Mouse (Mus musculus) c-Kit-positive CD71-negative TER-119-negative erythroid progenitor cells, embryonic 14.5 days (primary cell): ENCODE measurements around the gene Rps6ka5.

ENCODE experiments used
- DNase-seq: peaks from one replicate; pipeline ENCODE4 v3.0.0-alpha.2; 2013; ENCODE audit warnings: low read depth

Gene Rps6ka5

DNA sequence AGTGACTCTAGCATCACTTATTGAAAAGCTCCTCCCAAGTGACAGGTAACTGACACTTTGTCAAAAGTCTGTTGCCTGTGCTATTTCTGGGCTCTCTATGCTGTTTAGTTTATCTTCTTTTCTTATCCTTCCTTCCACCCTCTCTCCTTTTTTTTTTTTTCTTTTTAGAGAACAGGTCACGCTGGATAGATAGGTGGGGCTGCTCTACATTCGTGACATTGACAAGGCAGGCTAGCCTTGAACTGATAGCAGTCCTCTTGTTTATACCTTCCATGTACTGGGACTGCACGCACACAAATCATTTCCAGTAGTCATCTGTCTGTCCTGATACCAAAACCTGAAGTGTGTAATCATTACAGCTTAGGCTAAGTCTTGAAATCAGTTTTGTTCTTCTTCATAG is 132.1 kb downstream of the Rps6ka5 start:
- no peak for DNase-seq

DNA sequence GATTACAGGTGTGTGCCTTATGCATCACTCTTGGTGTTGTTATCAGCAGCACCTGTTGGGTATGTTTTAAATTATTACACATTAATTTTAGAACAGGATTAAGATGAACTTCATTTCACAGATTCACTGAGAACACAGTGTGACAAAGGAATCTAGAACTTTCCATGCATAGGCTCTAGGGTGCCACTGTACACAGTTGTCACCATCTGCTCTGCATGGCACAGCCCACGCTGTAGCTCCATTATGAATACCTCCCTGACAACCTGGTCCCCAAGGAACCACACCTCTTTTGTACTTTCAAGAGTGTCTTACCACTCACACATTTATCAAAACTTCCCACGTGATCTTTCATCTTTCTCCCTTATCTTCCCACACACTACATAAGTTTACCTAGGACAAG is 140.2 kb downstream of the Rps6ka5 start:
- no peak for DNase-seq

DNA sequence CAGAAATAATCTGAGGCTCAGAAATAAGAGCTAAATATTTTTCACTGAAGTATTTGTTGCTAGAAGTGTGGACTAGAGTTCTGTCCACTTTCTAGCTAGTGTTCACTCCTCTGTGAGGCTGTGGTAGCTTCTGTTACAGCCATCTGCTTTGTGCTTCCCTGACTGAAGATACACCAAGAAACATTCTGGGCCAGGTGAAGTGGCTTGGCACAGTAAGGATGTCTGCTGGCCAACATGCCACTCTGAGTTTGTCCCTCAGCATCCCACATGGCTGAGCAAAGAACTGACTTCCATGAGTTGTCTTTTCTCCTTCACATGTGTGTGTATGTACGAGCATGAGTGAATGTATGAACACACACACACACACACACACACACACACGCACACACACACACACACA is 147.6 kb downstream of the Rps6ka5 start:
- DNase-seq, result no peak

DNA sequence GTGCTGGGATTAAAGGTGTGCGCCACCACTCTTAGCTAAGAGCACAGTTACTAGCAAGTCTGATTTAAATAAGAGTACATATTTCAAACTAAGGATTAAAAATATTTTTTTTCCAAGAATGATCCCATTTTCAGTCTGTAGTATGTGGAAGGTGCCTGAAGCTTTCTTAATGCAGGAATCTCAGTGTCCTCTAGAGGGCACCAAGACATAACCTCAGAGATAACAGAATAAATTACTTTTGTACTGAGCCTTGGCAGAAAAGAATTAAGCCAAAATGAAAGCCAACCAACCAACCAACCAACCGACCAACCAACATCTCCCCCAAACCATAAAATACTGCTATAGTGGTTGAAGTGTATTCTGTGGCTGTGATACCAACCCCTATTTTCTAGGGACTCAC is 148.5 kb downstream of the Rps6ka5 start:
- DNase-seq, result peak; percentile 46

DNA sequence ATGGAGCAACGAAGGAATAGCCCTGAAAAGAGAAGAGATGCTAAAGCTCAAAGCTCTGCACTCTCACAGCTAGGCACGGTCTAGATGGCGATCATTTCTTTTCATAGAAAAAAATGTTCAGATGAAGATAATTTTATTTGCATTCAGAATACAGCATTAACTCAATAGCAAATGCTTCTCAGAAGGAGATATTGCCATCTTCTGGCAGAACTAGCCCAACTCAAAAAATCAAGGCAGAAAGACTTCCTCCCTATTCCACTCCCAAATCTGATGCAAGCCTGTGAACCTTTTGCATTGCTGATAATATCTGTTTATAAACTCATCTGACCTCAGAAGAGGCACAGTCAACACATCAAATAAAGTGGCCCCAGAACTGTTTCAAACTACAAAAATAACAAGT is 151.0 kb downstream of the Rps6ka5 start:
- no peak for DNase-seq

DNA sequence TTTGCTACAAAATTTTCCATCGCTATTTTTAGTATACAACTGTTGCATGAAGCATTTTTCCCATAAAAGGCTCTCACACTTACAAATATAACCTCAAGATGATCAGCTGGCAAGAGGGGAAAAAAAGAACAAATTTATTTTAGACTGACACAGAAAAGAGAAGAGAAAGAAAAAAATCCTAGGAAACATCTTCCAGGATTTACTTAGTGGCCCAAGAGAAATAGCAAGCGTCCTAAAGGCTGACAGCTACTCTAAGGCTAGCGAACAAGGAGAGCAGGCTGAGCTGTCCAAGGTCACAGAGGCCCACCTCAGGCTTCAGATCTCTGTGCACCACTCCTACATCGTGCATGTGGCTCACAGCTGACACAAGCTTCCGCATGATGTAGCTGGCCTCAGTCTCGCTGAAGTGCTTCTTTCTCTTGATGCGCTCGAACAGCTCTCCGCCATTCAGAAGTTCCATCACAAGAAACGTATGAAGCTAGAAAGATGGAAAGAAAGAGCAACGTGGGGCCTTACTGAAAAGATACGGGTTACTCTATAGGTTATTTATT is 156.2 kb downstream of the Rps6ka5 start:
- DNase-seq, result no peak

DNA sequence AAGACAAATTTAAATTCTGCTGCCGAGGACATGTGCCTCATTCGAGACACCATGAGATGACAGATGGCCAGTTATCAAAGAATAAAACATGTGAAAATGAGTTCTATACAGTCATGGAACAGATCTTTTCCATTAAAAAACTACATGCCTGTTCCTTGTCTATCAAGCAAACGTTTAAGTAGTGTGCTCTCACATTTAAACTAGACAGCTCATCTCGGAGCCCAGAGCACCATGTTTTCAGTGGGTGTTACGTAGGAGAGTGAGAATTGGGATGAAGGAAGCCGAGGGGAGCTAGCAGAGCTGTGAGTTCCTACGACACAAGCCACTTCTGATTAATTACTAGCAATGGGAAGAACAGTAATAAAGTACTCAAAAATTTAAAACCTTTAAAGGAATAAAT is 158.0 kb downstream of the Rps6ka5 start:
- DNase-seq, result no peak

DNA sequence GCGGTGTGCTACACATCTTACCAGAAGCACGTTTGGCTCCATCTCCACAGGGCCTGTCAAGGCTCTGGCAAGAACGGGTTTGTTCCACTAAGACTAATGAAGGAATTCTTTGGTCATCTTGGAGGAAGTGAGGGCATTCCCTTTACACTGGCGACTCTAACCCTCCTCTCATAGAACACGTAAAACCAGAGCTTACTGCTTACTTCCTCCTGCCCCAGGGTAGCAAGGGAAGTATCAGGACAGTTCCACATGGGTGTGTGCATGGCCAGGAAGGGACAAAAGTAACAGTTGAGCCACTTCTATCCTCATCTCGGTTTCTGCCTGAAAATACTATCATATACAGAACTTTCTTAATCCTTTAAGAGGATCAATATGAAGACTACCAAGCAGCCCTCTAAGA is 158.7 kb downstream of the Rps6ka5 start:
- no peak for DNase-seq

DNA sequence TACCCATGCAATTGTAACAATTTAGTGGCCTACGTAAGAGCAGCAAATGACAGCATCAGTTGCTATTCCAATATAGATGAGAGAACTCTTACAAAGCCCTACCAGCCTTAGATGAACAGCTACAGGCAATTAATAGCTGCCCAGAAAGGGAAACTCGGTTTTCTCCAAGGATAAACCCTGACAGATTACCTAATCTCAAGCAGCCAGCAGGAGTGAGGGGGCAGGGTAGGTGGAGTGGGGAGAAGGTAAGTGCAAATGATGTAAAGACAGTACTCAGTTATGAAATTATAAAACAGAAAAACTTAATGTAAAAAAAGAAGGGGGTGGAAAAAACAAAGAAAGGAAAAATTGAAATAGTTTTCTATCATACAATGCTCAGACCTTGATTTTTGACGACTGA is 159.2 kb downstream of the Rps6ka5 start:
- no peak for DNase-seq

DNA sequence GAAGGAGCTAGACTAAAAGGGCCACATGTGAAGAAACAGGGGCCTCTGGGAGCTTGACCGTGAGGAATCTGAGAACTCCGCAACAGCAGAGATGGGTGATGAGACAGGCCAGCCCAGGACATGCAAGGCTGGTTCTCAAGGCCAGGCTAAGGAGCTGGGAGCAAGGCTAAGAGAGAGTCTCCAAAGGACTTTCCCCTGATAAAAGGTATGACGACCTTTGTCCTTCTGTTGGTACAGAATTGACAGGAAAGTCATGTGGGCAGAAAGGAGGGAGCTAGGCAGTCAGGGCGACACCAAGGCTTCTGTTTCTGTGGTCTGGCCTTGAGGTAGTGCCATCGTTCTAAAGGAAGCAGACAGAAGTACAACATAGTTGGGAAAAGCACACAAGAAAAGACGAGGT is 173.1 kb downstream of the Rps6ka5 start:
- DNase-seq, result no peak

DNA sequence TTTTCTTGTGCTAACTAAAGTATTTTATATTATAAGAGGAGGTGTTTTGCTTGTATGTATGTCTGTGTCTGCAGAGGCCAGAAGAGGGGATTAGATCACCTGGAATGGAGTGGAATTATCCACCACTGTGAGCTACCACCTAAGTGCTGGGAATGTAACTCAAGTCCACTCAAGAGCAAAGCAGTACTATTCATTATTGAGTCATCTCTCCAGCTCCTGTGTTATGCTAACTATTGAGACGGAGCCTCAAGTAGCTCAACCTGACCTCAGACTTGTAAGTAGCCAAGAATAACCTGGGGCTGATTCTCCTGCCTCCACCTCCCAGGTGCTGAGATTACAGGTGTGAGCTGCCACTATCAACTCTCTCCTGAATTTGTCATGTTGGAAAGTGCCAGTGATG is 174.8 kb downstream of the Rps6ka5 start:
- no peak for DNase-seq

DNA sequence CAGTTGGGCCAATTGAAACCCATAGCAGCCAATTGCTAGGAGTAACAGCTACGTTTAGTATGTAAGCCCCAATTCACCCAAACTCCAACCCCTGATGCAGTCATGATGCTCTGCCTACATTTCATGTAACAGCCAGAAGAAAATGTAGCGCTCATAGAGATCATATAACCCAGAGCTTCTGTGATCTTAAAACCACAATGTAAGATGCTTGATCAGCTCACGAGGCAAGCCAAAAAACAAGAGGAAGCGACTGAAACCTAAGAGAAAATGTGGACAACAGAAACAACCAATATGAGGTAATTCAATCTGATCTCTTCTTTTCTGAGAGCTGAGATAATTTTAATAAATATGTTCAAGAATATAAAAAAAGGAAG is 182.6 kb downstream of the Rps6ka5 start:
- DNase-seq, result no peak

DNA sequence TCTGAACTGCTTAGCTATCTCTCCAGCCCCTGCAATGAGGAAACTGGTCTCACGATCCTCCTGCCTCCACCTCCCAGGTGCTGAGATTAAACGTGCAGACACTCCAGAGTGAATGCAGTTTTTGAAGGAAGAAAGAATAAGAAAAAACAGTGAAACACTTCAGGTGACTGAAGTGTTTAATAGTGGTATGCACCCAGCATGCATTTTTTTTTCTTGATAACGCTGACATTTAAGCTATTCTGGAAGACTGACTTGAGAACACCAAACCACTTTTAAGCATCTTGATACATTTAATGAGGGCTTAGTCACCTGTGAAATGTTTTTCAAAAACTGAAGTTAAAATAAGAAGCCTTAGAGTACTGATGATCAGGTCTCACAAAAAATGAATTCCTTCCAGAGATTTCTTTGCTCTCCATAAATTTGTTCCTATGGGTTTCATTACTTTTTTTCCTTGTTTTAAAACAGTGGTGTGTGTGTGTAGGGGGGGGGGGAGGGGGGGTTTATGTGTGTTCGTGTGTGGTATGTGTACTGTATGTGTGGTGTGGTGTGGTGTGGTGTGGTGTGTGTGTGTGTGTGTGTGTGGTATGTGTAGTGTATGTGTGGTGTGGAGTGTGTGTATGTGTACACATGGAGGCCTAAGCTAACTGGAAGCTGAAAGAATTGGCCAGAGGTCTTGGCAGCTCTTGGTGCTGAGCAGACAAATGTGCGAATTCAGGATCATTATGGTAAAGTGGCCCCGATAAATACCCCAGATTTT is 183.2 kb downstream of the Rps6ka5 start:
- no peak for DNase-seq

DNA sequence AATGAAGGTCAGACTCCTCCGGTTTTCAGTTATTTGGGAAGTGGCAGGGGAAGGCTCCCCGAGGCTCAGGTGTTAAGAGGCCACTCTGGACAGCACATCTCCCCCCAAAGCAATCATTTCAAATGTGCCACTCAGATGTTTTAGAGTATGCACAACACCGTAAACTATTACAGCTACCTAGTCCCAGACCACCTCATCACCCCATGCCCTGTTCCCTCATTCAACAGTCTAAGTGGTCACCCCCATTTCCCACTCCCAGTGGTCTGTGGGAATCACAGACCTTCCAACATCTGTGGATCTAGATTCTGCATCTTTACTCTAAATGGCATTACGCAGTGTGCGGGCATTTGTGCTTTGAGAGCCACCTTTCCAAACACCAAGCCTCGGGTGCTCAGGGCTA is 184.3 kb downstream of the Rps6ka5 start:
- DNase-seq, result no peak

DNA sequence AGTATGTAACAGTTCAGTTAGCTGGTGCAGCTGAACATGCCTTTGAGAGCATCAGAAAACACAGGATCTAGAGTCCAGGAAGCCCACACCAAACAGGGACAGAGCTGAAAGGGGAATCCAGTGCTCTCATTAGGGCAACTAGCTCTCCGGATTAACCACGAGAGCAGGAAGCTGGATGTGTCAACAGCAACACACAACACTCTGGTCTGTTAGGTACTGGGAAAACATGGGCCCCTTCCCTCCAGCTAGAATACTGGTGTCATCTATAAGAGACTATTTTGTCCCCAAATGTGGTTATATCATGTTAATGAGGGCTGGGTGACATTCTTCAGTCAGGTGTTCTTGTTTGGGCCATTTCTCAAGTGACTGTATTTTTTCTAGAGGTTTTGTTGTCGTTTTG is 184.7 kb downstream of the Rps6ka5 start:
- DNase-seq, result no peak

DNA sequence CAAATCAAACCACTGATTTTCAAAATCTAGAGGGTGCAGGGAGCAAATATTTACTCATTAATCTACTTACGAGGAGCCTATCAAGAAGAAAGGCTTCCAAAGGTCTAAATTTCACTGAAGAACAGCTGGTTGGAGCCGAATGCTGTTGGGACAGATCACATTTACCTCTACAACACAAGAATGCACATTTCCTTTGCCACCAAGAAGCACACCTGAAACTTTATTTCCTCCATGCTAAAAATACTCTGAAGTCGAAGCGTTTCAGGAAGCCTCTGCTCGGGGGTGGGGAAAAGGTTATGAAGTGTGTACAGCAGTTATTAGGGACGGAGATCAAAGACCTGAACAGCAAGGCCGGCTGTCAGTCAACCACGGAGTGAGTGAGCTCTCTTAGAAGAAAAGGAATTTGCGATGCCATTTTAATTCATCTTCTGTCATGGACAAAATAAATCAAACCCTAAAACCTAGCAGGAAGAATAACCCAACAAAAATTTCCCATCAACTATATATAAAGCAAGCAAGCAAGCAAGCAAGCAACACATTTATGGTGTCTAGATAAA is 187.5 kb downstream of the Rps6ka5 start:
- no peak for DNase-seq

DNA sequence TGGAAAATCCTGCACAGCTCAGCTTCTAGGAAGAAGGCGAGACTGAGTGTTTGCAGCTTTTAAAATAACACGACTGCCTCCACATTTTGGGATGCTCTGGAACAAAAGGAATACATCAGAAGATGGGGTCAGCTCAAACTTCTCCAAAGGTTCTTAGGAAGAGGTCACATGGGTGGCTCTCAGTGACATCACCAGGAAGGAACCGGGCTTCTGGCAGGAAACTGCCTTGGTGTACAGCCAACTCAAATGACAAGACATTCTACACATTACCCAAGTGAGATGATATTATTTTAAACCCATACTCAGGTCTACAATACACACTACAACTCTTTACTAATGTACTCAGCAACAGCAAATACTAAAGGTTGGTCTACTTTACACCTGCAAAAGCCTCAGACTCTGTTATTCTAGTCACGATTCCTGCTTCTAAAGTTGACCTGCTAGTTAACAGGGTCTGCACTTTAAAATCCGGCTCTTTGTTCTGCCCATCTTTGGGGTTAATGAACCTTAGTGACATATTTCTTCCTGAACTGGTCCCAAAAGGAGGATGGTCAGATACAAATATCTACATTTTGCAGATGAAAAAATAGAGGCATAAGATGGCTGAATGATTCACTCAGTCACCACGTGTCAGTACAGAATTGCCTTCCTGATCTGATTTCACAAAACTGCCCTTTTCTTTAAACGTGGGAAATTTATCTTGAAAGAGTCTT is 188.2 kb downstream of the Rps6ka5 start:
- DNase-seq, result no peak

DNA sequence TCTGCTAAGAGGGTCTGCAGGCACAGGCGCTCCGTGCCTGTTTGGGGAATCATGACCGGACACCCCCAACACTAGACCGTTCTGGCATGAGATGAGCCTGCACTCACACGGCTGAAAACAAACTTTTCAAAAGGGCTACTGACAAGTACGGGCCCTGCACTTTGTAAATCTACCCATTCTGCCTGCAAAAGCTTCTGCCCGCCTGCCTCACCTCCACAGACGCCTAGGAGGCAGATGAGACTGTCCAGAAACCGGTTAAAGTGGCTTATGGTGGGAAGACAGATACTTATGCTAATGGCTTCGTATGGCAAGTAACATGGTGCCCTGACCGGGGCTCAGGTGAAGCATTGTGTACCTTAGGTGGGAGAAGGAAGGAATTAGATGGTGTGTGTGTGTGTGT is 189.7 kb downstream of the Rps6ka5 start:
- no peak for DNase-seq

DNA sequence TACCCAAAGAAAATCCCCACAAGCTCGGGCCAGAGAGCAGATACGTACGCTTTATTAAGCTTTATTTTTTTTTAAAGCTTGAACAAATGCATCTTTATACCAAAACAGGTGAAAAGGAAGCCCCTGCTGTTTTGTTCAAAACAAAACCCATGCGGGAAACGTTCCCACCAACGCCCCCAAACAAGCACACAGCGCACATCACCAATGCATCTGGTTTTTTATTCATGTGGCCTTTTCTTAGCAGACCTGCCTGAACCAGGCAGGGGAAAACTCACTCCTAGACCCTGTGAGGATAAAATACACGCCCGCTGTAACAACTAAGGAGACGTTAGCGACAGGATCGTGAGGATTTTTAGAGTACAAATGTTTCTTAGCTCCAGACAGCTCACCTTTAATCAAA is 191.8 kb downstream of the Rps6ka5 start:
- DNase-seq, result no peak

DNA sequence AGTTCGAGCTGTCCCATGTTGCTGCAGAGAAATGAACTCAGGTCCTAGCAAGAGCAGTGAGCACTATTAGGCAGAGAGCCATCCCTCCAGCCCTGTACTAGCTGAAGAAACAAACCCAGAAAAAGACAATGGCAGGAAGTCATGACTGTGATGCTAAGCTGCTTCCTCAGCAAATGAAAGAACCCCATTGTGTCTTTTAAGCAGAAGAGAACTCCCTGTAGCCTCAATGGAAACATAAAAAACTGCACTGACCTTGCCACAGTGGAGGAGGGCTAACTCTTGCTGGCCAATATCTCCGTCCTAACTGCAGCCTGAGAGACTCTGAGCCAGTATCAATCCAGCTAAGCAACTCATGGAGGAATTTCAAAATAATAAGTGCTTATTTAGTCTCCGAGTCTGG is 192.8 kb downstream of the Rps6ka5 start:
- DNase-seq, result no peak

DNA sequence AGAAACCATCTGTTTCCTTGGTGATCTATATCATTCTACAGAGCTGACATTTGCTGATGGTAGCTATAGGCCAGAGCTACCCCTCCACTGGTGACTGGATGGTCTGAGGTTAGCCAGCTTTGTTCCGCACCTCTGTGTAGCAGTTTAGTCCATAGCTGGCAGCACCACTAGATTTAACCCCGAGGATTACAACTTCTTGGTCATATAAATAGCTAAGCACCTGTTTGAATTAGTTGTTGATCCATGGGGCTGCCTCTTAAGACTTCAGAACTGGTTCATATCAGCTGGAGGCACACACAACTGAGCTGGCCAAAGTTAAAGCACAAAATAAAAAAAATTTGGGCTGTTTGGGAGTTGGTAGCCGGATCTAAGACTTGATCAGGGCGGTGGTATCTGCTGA is 193.6 kb downstream of the Rps6ka5 start:
- no peak for DNase-seq

DNA sequence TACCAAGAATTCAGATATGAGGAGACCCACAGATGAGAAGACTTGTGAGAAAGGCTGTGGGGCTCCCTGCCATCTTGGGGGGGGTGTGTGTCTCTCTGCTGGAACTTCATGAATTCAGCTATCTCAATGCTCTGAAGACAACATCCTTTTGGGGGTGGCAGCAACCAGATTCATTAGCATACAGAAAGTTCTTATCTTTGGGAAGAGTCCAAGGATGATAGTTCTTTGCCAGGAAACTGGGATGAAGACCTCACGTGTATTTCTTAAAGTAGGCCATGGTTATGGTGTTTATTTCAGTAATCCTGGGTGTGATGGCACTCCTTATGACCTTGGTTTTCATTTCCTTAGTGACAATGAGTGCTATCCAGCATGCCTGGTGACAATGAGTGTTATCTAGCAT is 195.0 kb downstream of the Rps6ka5 start:
- no peak for DNase-seq

DNA sequence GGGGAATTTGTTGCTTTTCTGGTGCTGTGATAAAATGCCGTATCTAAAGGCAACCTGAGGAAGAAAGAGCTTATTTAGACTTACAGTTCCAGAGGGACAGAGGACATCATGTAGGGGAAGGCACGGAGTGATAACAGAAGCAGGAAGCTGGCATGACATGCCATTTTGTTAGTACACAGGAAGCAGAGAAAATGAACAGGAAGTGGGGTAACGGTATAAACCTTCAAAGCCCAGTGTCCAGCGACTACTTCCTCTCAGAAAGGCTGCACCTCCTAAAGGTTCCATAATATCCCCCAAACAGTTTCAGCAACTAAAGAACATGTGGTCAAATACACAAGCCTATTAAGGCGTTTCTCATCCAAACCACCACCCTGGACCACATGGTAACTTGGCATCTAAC is 195.9 kb downstream of the Rps6ka5 start:
- no peak for DNase-seq
